Mouse (Mus musculus) limb, embryonic 11.5 days (tissue): ENCODE measurements around the gene Zc3h12a. TPM values are rescaled to one million over a fixed set of nuclear protein-coding genes. Genes with fewer than 3 reads are reported as not detected.
A peak's percentile ranks its signal among the peaks of the same experiment; 100 is the strongest.

ENCODE experiments used
- ATAC-seq: fragments of 200-750 bp; cut with Nextera tagmentation; 2 replicates; pipeline ENCODE4 v1.8.0; 2017; ENCODE audit warnings: low read depth; ENCODE audit not compliant: insufficient number of reproducible peaks, low FRiP score, low TSS enrichment
- DNase-seq: peaks from one replicate; pipeline ENCODE4 v3.0.0-alpha.2; 2015; ENCODE audit warnings: low spot score
- H3K27ac ChIP-seq: fragments of 300-500 bp; sonication (generic); replicated peaks from 2 replicates; pipeline ENCODE4 v1.5.1; 2014; ENCODE audit warnings: low read depth, mild to moderate bottlenecking, low read length
- H3K27me3 ChIP-seq: fragments of 300-500 bp; sonication (generic); 2 replicates; pipeline ENCODE4 v1.6.1; 2014; ENCODE audit warnings: mild to moderate bottlenecking, low read length, mixed read lengths; ENCODE audit not compliant: control insufficient read depth, insufficient read depth
- H3K36me3 ChIP-seq: fragments of 300-500 bp; sonication (generic); 2 replicates; pipeline ENCODE4 v1.6.1; 2014; ENCODE audit warnings: mild to moderate bottlenecking, low read length, moderate library complexity, mixed read lengths; ENCODE audit not compliant: control insufficient read depth, insufficient read depth
- H3K4me1 ChIP-seq: fragments of 300-500 bp; sonication (generic); 2 replicates; pipeline ENCODE4 v1.6.1; 2014; ENCODE audit warnings: low read length, mixed read lengths; ENCODE audit not compliant: control insufficient read depth, insufficient read depth
- H3K4me2 ChIP-seq: fragments of 300-500 bp; sonication (generic); 2 replicates; pipeline ENCODE4 v1.6.1; 2014; ENCODE audit warnings: low read depth, mild to moderate bottlenecking, moderate library complexity; ENCODE audit not compliant: severe bottlenecking
- H3K4me3 ChIP-seq: fragments of 300-500 bp; sonication (generic); 2 replicates; pipeline ENCODE4 v1.5.1; 2014; ENCODE audit warnings: low read depth, low read length
- H3K9ac ChIP-seq: fragments of 300-500 bp; sonication (generic); 2 replicates; pipeline ENCODE4 v1.6.1; 2014; ENCODE audit warnings: mild to moderate bottlenecking, low read length
- H3K9me3 ChIP-seq: fragments of 300-500 bp; sonication (generic); 2 replicates; pipeline ENCODE4 v1.6.1; 2016; ENCODE audit warnings: low read length; ENCODE audit not compliant: control insufficient read depth
- WGBS: fragments of 180-500 bp; shearing (Covaris S2); extraction: QIAGEN DNeasy Blood & Tissue Kit; methylation state at CpG from one replicate; pipeline ENCODE4 v1.1.7; 2014; 5-methylcytosine and 5-hydroxymethylcytosine counted together
- polyA plus RNA-seq: library from polyadenylated mRNA; unstranded; fragments of >200 nt; fragmentation: Nextera tagmentation; extraction: Ambion mirVana; gene quantifications from 2 replicates; pipeline ENCODE4 v1.2.1, GENCODE M21; 2014

The Zc3h12a gene
- polyA plus RNA-seq, 1 experiment from 2014 or later: 0.63 TPM

DNA sequence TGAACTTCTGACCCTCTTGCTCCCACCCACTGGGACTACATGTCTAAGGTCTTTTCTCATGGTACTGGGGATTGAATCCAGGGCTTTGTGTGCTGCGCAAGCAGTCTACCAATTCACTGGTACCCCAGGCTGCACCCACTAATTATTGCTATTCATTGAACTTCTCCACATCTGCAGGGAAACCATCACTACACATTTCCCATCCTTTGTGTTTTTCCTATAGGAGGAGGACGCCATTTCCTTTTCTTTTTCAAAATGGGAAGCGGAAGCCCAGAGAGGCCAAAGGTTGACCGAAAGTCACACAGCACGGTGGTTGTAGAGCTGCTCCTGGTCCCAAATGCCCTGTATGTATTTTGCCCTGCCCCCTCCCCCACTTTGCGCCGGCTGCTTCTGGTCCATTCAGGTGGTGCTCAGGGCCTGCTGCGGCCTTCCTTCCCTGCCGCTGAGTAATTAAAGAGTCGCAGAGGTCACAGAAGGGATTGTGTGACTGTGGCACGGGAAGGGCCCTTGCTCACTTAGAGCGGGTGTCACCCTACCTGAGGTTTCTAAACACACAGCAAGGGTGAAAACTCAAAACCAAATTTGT lies 8.8 kb upstream of the Zc3h12a start:
- no peaks in the 10 kb centered on the region for H3K36me3 ChIP-seq
- no peaks in the 10 kb centered on the region for H3K4me1 ChIP-seq
- H3K9ac ChIP-seq: no peak overlapping the region
- no peak overlapping the region for H3K4me3 ChIP-seq
- H3K27ac ChIP-seq: no peak overlapping the region
- no peak for ATAC-seq
- H3K4me2 ChIP-seq: no peak overlapping the region
- WGBS: 59% methylated on average over 12 of the region's 12 CpGs
- DNase-seq: no peak
- no peaks in the 10 kb centered on the region for H3K9me3 ChIP-seq
- no peaks in the 10 kb centered on the region for H3K27me3 ChIP-seq

DNA sequence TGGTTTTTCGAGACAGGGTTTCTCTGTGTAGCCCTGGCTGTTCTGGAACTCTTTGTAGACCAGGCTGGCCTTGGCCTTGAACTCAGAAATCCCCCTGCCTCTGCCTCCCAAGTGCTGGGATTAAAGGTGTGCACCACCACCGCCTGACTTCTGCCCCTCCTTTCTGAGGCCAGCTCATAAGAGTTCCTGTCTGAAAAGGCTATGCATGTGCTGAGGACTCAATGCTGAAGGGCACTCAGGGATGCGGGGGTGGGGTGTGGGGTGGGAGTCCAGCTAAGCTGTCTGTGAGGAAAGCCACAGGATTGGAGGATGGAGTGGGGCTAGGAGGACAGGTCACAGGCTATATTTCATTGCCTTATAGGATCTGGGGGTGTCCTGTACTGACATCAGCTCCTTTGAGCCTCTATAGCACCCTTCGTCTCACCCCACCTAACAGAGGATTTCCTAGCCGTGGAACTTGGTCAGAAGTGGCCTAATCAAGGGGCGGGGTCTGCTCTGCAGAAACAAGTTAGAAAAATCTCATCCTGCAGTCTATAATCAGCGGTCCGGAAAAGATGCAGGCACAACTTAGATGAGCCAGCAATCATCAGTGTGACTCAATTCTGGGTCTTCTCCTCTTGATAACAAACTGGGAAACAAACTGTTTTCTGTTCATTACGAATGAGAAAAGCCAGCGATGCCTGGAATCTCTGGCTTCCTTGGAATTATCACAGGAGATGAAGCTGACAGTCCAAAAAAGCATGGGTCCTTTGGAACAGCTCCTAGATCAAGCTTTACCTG lies 7.6 kb upstream of the Zc3h12a start:
- Histone ChIP-seq H3K9ac (no peak overlapping the region), H3K4me3 (no peak overlapping the region), H3K4me2 (no peak overlapping the region), H3K27ac (no peak overlapping the region), H3K9me3 (no peaks in the 10 kb centered on the region), H3K36me3 (no peaks in the 10 kb centered on the region), H3K4me1 (no peaks in the 10 kb centered on the region), H3K27me3 (no peaks in the 10 kb centered on the region)
- no peak for DNase-seq
- ATAC-seq: no peak
- 83% methylated on average over 10 of the region's 10 CpGs for WGBS

DNA sequence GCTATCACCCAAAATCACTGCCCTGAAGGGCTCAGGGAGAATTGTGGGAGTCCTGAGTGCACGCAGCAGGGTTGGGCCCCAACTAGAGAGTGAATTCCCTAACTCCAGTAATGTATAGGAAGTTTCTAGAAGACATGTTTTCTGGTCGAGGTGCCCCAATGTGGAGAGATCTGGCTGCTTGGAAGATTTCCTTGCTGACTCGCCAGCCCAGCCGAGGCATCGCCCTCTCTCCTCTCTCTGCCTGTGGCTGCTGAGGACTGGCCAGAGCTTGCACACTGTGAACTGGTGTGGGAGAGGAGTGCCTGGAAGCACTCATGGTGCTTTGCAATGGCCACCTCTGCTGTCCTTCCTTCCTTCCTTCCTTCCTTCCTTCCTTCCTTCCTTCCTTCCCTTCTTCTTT lies 7.0 kb upstream of the Zc3h12a start:
- Histone ChIP-seq H3K4me1 (no peaks in the 10 kb centered on the region), H3K27me3 (no peaks in the 10 kb centered on the region), H3K9me3 (no peaks in the 10 kb centered on the region), H3K4me2 (no peak overlapping the region), H3K4me3 (no peak overlapping the region), H3K27ac (no peak overlapping the region), H3K36me3 (no peaks in the 10 kb centered on the region), H3K9ac (no peak overlapping the region)
- ATAC-seq (no peak), DNase-seq (no peak)
- WGBS: 80% methylated on average over 5 of the region's 5 CpGs

DNA sequence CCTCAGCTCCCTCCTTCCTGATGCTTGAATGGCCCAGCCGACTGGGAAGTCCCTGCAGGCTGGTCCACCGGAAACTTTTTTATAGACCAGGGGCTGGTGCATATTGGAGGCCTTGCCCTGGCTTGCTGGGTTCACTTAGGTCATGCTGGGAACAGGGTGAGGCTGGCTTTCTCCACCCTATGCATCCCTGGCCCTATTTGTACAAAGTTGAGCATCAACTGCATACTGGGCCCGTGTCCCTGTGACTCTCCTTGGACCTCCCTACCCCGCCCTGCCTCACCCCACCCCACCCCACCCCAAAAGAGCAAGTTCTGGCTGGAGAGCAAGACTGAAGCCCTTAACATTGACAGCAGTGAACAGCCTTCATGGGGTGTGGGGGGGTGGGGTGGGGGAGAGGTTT lies 6.6 kb upstream of the Zc3h12a start:
- Histone ChIP-seq H3K4me3 (no peak overlapping the region), H3K9me3 (no peaks in the 10 kb centered on the region), H3K4me1 (no peaks in the 10 kb centered on the region), H3K9ac (no peak overlapping the region), H3K4me2 (no peak overlapping the region), H3K27me3 (no peaks in the 10 kb centered on the region), H3K27ac (no peak overlapping the region), H3K36me3 (no peaks in the 10 kb centered on the region)
- ATAC-seq: no peak
- WGBS: 74% methylated on average over 4 of the region's 4 CpGs
- DNase-seq: no peak

DNA sequence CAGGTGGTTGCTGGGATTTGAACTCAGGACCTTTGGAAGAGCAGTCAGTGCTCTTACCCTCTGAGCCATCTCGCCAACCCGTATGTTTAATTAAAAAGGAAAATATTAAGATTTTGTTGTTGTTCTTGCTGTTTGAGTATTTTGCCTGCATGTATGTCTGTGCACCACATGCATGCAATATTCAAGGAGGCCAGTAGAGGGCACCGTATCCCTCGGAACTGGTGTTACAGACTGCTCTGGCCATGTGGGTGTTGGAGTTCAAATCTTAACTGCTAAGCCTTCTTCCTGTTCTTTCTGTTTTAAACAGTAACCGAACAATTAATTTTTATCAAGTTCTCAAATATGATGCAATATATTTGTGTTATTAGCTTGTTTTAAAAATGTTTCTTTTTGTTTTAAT lies 4.8 kb upstream of the Zc3h12a start:
- no peak overlapping the region for H3K27ac ChIP-seq
- H3K27me3 ChIP-seq: peaks cover 2% of the 10 kb centered on the region; the same call in 1 of the 2 replicates

DNA sequence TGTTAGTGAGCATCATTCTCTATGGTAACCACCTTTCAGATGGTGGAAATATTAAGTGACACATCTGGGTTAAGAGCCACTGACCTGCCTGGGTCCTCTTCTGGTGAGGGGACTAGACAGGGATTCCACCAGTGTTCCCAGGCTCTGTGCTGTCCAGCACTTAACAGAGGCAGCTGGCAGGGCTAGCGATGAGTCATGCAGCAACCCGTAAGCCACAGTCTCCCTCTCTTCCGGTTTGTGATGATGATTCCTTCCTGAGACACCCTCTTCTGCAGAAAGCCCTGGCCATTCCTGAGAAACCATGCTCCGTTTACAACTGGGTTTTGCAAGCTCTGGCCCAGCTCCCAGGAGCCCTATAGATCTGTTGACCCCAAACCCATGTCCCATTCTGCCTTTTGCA lies 3.9 kb upstream of the Zc3h12a start:
- Histone ChIP-seq H3K36me3 (no peaks in the 10 kb centered on the region), H3K9me3 (no peaks in the 10 kb centered on the region), H3K4me1 (no peaks in the 10 kb centered on the region), H3K4me3 (no peak overlapping the region), H3K4me2 (no peak overlapping the region), H3K27me3 (peaks cover 7% of the 10 kb centered on the region), H3K27ac (no peak overlapping the region), H3K9ac (no peak overlapping the region)
- ATAC-seq (no peak), DNase-seq (no peak)
- 75% methylated on average over 4 of the region's 4 CpGs for WGBS

More for the DNA sequence above, 4.8 kb upstream of the Zc3h12a start:
- Histone ChIP-seq H3K9ac (no peak overlapping the region), H3K4me1 (no peaks in the 10 kb centered on the region), H3K36me3 (no peaks in the 10 kb centered on the region), H3K4me2 (no peak overlapping the region), H3K4me3 (no peak overlapping the region), H3K9me3 (no peaks in the 10 kb centered on the region)
- peak; percentile 86 for DNase-seq
- no peak for ATAC-seq
- WGBS: 24% methylated on average over 5 of the region's 5 CpGs

DNA sequence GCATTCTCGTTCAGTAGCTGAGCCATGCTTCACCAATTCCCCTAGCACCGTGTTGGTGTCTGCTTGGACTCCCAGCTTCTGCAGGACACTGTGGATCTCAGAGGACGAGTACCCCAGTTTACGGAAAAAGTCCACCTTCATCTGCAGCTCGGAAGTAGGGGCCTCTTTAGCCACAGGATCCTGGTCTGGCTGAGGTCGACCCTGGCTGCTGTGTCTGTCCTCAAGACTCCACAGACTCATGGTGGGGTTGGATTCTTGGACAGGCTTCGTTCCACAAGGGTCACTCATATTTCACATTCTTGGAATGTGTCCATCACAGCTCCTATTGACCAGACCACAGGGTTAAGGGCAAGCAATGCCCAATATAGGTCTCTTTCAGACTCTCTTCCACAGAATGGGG lies 879 bp downstream of the Zc3h12a start:
- H3K36me3 ChIP-seq: no peaks in the 10 kb centered on the region
- WGBS: 78% methylated on average over 7 of the region's 7 CpGs
- peaks cover 12% of the 10 kb centered on the region for H3K27me3 ChIP-seq
- no peak overlapping the region for H3K27ac ChIP-seq
- peak overlapping the region; percentile 56; the same call in 1 of the 2 replicates for H3K4me3 ChIP-seq
- ATAC-seq: no peak
- H3K4me2 ChIP-seq: peak overlapping the region; percentile 90; the same call in 1 of the 2 replicates
- H3K9me3 ChIP-seq: no peaks in the 10 kb centered on the region
- no peak for DNase-seq
- H3K4me1 ChIP-seq: peaks cover 12% of the 10 kb centered on the region
- H3K9ac ChIP-seq: no peak overlapping the region

DNA sequence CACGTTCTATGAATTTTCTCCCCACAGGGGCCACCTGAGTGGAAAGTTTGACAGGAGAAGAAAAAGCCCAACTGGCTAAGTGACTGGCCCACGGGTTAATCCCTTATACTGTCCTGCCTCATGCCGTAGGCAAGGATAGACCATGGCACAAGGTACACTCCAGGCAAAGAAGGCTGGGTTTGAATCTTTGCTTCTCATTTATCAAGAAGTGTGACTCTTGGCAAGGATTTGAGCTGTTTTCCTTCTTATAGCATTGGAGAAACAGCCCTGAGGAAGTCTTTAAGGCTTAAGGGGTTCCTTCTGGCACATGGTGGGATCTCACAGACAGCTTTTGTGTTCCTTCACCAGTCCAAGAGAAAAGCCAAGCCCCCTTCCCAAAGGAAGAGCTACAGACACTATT lies 1.5 kb downstream of the Zc3h12a start:
- no peak overlapping the region for H3K4me2 ChIP-seq
- ATAC-seq (no peak), DNase-seq (no peak)
- peaks cover 12% of the 10 kb centered on the region for H3K4me1 ChIP-seq
- H3K36me3 ChIP-seq: no peaks in the 10 kb centered on the region
- H3K27me3 ChIP-seq: peaks cover 12% of the 10 kb centered on the region
- H3K9me3 ChIP-seq: no peaks in the 10 kb centered on the region
- no peak overlapping the region for H3K4me3 ChIP-seq
- WGBS: 85% methylated on average over 3 of the region's 3 CpGs
- no peak overlapping the region for H3K27ac ChIP-seq
- H3K9ac ChIP-seq: no peak overlapping the region
